ENCODE assay signal across 18 mouse cellular contexts in genomic region chr3:136745456-136745855, GRCm38 (mm10).
"Had no signal": no experiment of that assay in that cellular context is flagged by ENCODE, and none has a peak within 500 bp of the region (broad histone marks: within the 10 kb centered on the region; RNA-seq: fewer than 3 reads in every experiment).

No protein-coding gene starts in this region.

- H3K9me3 ChIP-seq: midbrain, embryonic 10.5 days; midbrain, embryonic 12.5 days; neural tube, embryonic 12.5 days; stomach, embryonic 15.5 days had no signal

- H3K4me3 ChIP-seq: midbrain, embryonic 10.5 days; midbrain, embryonic 12.5 days; neural tube, embryonic 12.5 days; stomach, embryonic 15.5 days had no signal

- H3K4me1 ChIP-seq: stomach, embryonic 15.5 days had no signal

- H3K36me3 ChIP-seq: midbrain, embryonic 10.5 days; midbrain, embryonic 12.5 days; neural tube, embryonic 12.5 days; stomach, embryonic 15.5 days had no signal

- H3K9ac ChIP-seq: liver, embryonic 14.5 days; lung, embryonic 14.5 days; midbrain, embryonic 12.5 days; neural tube, embryonic 12.5 days; stomach, embryonic 15.5 days had no signal

- DNase-seq: lung, adult 18-20 months; lung, embryonic 14.5 days; lung, postnatal 10 days; lung, postnatal 4 days; midbrain, embryonic 14.5 days; right cerebral cortex, adult 18-20 months; right cerebral cortex, postnatal 25 days; right cerebral cortex, postnatal 4 days; spleen, adult 18-20 months; thymus, adult 2 months; thymus, postnatal 25 days; thymus, postnatal 4 days had no signal

- H3K4me2 ChIP-seq: lung, embryonic 14.5 days; midbrain, embryonic 12.5 days; neural tube, embryonic 12.5 days; stomach, embryonic 15.5 days had no signal

- H3K27me3 ChIP-seq: midbrain, embryonic 12.5 days; neural tube, embryonic 12.5 days; stomach, embryonic 15.5 days had no signal

- H3K27ac ChIP-seq: liver, embryonic 14.5 days; midbrain, embryonic 10.5 days; midbrain, embryonic 12.5 days; neural tube, embryonic 12.5 days; stomach, embryonic 15.5 days; stomach, postnatal 0 days had no signal
